Mouse (Mus musculus) thymus, postnatal 0 days (tissue): ENCODE results near the gene Rbfox1. TPM values are rescaled to one million over a fixed set of nuclear protein-coding genes. Genes with fewer than 3 reads are reported as not detected.

ENCODE experiments used
- DNase-seq: peaks from one replicate; pipeline ENCODE4 v3.0.0-alpha.2; 2015; ENCODE audit warnings: low spot score
- polyA plus RNA-seq: library from polyadenylated mRNA; unstranded; fragments of >200 nt; fragmentation: Nextera tagmentation; extraction: Ambion mirVana; gene quantifications from 2 replicates; pipeline ENCODE4 v1.2.1, GENCODE M21; 2015

Rbfox1 gene
- polyA plus RNA-seq, 1 experiment from 2014 or later: 3.2 TPM

- no peak for DNase-seq
Observed at GRCm38 (mm10) chr16:6448250-6448649, 563.1 kb downstream of the Rbfox1 start.

GRCm38 (mm10) chr16:6455349-6455748 is 570.2 kb downstream of the Rbfox1 start:
- DNase-seq: no peak

- no peak for DNase-seq
Observed at GRCm38 (mm10) chr16:6479094-6479590, 594.0 kb downstream of the Rbfox1 start.

GRCm38 (mm10) chr16:6479616-6480410 is 594.7 kb downstream of the Rbfox1 start:
- no peak for DNase-seq

- peak; percentile 12 for DNase-seq
Observed at GRCm38 (mm10) chr16:6480411-6480728, 595.2 kb downstream of the Rbfox1 start.

- no peak for DNase-seq
Observed at GRCm38 (mm10) chr16:6483628-6484027, 598.5 kb downstream of the Rbfox1 start.

- DNase-seq: no peak
Observed at GRCm38 (mm10) chr16:6485631-6486030, 600.5 kb downstream of the Rbfox1 start.

- no peak for DNase-seq
Observed at GRCm38 (mm10) chr16:6502219-6502618, 617.1 kb downstream of the Rbfox1 start.

- DNase-seq: peak; percentile 5
Observed at GRCm38 (mm10) chr16:6503573-6504331, 618.6 kb downstream of the Rbfox1 start.

- DNase-seq: no peak
Observed at GRCm38 (mm10) chr16:6508924-6509323, 623.8 kb downstream of the Rbfox1 start.

- DNase-seq: no peak
Observed at GRCm38 (mm10) chr16:6519474-6519873, 634.3 kb downstream of the Rbfox1 start.

- DNase-seq: no peak
Observed at GRCm38 (mm10) chr16:6525507-6526170, 640.5 kb downstream of the Rbfox1 start.

GRCm38 (mm10) chr16:6531459-6531858 is 646.3 kb downstream of the Rbfox1 start:
- DNase-seq: no peak

GRCm38 (mm10) chr16:6532077-6532995 is 647.2 kb downstream of the Rbfox1 start:
- no peak for DNase-seq

- no peak for DNase-seq
Observed at GRCm38 (mm10) chr16:6555776-6556175, 670.6 kb downstream of the Rbfox1 start.

GRCm38 (mm10) chr16:6557726-6558125 is 672.6 kb downstream of the Rbfox1 start:
- DNase-seq: no peak

GRCm38 (mm10) chr16:6584700-6585099 is 699.5 kb downstream of the Rbfox1 start:
- DNase-seq: no peak

- no peak for DNase-seq
Observed at GRCm38 (mm10) chr16:6585204-6585603, 700.0 kb downstream of the Rbfox1 start.

- DNase-seq: no peak
Observed at GRCm38 (mm10) chr16:6616526-6616925, 731.4 kb downstream of the Rbfox1 start.

GRCm38 (mm10) chr16:6640330-6640729 is 755.2 kb downstream of the Rbfox1 start:
- no peak for DNase-seq

GRCm38 (mm10) chr16:6646941-6647340 is 761.8 kb downstream of the Rbfox1 start:
- DNase-seq: no peak
